In the genomic region with DNA sequence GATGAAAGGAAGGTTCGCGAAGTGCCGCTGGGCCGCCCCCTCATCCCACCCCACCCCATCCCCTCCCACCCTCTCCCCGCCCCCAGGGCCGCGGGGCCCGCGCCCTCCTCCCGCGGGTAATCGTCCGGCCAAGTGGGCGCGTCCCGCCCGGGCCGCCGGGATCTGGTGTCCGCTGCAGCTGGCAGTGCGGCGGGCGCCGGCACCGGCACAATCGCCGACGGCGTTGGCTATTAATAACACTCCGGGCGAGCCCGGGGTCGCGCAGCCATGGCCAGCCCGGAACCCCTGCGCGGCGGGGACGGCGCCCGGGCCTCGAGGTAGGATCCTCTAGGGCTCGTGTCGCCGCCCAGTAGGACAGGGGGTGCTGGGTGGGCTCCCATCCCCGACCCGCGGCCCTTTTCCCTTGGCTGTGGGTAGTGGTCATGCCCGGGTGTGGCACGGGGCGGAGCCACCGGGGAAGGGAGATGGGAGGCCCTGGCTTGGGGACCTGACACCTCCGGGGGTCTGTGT, we compare ENCODE assay signal across 8 mouse cellular contexts. TPM values are rescaled to one million over a fixed set of nuclear protein-coding genes. Genes with fewer than 3 reads are reported as not detected.
DNase-seq lines count a peak whose midpoint lies in the region; ATAC-seq and TF ChIP-seq lines count a peak whose summit lies in the region.

A gene (plus strand): TSS at position 146 of the 510 bp plus-strand sequence.

- no peak for TF ChIP-seq CTCF in lung, adult 2 months (IDR thresholded peaks at IDR 0.05; ENCODE audit: insufficient read depth, low read length)
- TF ChIP-seq CTCF in brain, embryonic 14.5 days (IDR thresholded peaks at IDR 0.05; ENCODE audit: borderline replicate concordance, extremely low read depth, insufficient read depth, insufficient read length), result no peak
- no peak for TF ChIP-seq CTCF in kidney, postnatal 0 days (IDR thresholded peaks at IDR 0.05; ENCODE audit: low read depth)
- no peak for TF ChIP-seq CTCF in midbrain, postnatal 0 days (IDR thresholded peaks at IDR 0.05)

- peak within 1 kb of the TSS; percentile 49 for H3K4me3 ChIP-seq in lung, adult 2 months (replicated peaks; ENCODE audit: extremely low read depth, low read depth, low read length)
- H3K4me3 ChIP-seq in kidney, postnatal 0 days (replicated peaks; ENCODE audit: low read depth, low read length), result peak within 1 kb of the TSS; percentile 52
- H3K4me3 ChIP-seq in midbrain, postnatal 0 days (ENCODE audit: low read depth, low read length), result peak within 1 kb of the TSS; percentile 52

- WGBS in lung, adult 2 months, result 2% methylated on average over 48 of the region's 53 CpGs
- WGBS in kidney, postnatal 0 days, result 1% methylated on average over 48 of the region's 53 CpGs
- 1% methylated on average over 35 of the region's 53 CpGs for WGBS in midbrain, postnatal 0 days

- TF ChIP-seq POLR2A in lung, adult 2 months (IDR thresholded peaks at IDR 0.05; ENCODE audit: borderline replicate concordance, extremely low read depth, low read depth, low read length), result no peak
- no peak for TF ChIP-seq POLR2A in brain, embryonic 14.5 days (IDR thresholded peaks at IDR 0.05; ENCODE audit: borderline replicate concordance, extremely low read depth, insufficient read depth, insufficient read length, poor library complexity, severe bottlenecking)

- 0 out of 2 replicates have a peak within 1 kb of the TSS, but pooled peaks have one; percentile 15 for H3K27ac ChIP-seq in kidney, postnatal 0 days
- H3K27ac ChIP-seq in midbrain, postnatal 0 days (ENCODE audit: low read depth, low read length), result no peak within 1 kb of the TSS

- ATAC-seq in kidney, postnatal 0 days (replicated peaks; ENCODE audit: low FRiP score, low read depth), result peak; percentile 61
- peak; percentile 58 for ATAC-seq in midbrain, postnatal 0 days (ENCODE audit: low FRiP score)

- peak within 1 kb of the TSS; percentile 54 for H3K9ac ChIP-seq in kidney, postnatal 0 days (ENCODE audit: low read depth, low read length)
- peak within 1 kb of the TSS; percentile 61 for H3K9ac ChIP-seq in midbrain, postnatal 0 days (replicated peaks; ENCODE audit: low read length, poor library complexity, severe bottlenecking)

- H3K36me3 ChIP-seq in kidney, postnatal 0 days (ENCODE audit: insufficient read depth, low read length), result no peaks in the 10 kb centered on the region
- no peaks in the 10 kb centered on the region for H3K36me3 ChIP-seq in midbrain, postnatal 0 days (ENCODE audit: insufficient read depth, low read length)

- DNase-seq in lung, adult 2 months, result no peak
- DNase-seq in lung, postnatal 25 days (ENCODE audit: low spot score), result no peak
- DNase-seq in brain, embryonic 14.5 days (ENCODE audit: low read depth), result peak; percentile 25
- peak; percentile 96 for DNase-seq in heart, adult 11 months
- DNase-seq in kidney, postnatal 0 days (ENCODE audit: low spot score), result no peak
- DNase-seq in midbrain, postnatal 0 days (ENCODE audit: low spot score), result no peak
- DNase-seq in thymus, postnatal 0 days (ENCODE audit: low spot score), result no peak
- no peak for DNase-seq in layer of hippocampus, postnatal 10 days (ENCODE audit: low spot score in 2 of 2)

- no peaks in the 10 kb centered on the region for H3K27me3 ChIP-seq in kidney, postnatal 0 days (ENCODE audit: insufficient read depth, low read length)
- H3K27me3 ChIP-seq in midbrain, postnatal 0 days (ENCODE audit: insufficient read depth, low read length), result peaks cover 4% of the 10 kb centered on the region; the same call in 1 of the 2 replicates

- H3K4me1 ChIP-seq in lung, adult 2 months (ENCODE audit: control insufficient read depth, insufficient read depth, low read length), result peaks cover 2% of the 10 kb centered on the region; the same call in 1 of the 2 replicates
- H3K4me1 ChIP-seq in kidney, postnatal 0 days (replicated peaks; ENCODE audit: insufficient read depth, low read length), result 0 out of 2 replicates have a peak, but pooled peaks cover 6% of the 10 kb centered on the region
- 0 out of 2 replicates have a peak, but pooled peaks cover 2% of the 10 kb centered on the region for H3K4me1 ChIP-seq in midbrain, postnatal 0 days (ENCODE audit: insufficient read depth, low read length)

- H3K4me2 ChIP-seq in kidney, postnatal 0 days (ENCODE audit: low read length), result peak within 1 kb of the TSS; percentile 98
- peak within 1 kb of the TSS; percentile 86 for H3K4me2 ChIP-seq in midbrain, postnatal 0 days (ENCODE audit: low read depth, low read length, poor library complexity, severe bottlenecking)

- H3K9me3 ChIP-seq in kidney, postnatal 0 days (replicated peaks; ENCODE audit: low read length), result no peaks in the 10 kb centered on the region
- H3K9me3 ChIP-seq in midbrain, postnatal 0 days (ENCODE audit: low read length), result no peaks in the 10 kb centered on the region

RNA-seq across cellular contexts. Expression of the gene that starts here (rescaled TPM):
- polyA plus RNA-seq in lung, adult 2 months (2012; rRNA removed), result 2.8 TPM in 2 replicates
- 0.44 and 1.1 TPM in 2 replicates for polyA plus RNA-seq in brain, embryonic 14.5 days (2012; rRNA removed)
- 0.63 and 0.78 TPM in 2 replicates for polyA plus RNA-seq in kidney, postnatal 0 days (2015; fragmentation: Nextera tagmentation; extraction: Ambion mirVana)
- total RNA-seq in midbrain, postnatal 0 days (2014; rRNA removed), result 2.1 and 2.6 TPM in 2 replicates
- 1.1 and 1.3 TPM in 2 replicates for polyA plus RNA-seq in midbrain, postnatal 0 days (2015; fragmentation: Nextera tagmentation; extraction: Ambion mirVana)
- 0.31 and 0.35 TPM in 2 replicates for polyA plus RNA-seq in thymus, postnatal 0 days (2015; fragmentation: Nextera tagmentation; extraction: Ambion mirVana)
- total RNA-seq in layer of hippocampus, postnatal 10 days (2021), result 1 to 10 TPM; 1.6 to 1.7 TPM

Comparison
In these comparisons a context has a peak if more than half of its experiments do, and no peak if none do; other contexts are left out.
1. Peak in ATAC-seq, H3K4me3 ChIP-seq, H3K27ac ChIP-seq, H3K9ac ChIP-seq and H3K4me2 ChIP-seq in kidney, postnatal 0 days; RNA of the gene not detected or under 1 TPM.
2. DNase-seq: peak in brain, embryonic 14.5 days (single experiment) and heart, adult 11 months (single experiment); none in lung, adult 2 months (single experiment), lung, postnatal 25 days (single experiment), kidney, postnatal 0 days (single experiment), midbrain, postnatal 0 days (single experiment), thymus, postnatal 0 days (single experiment) and layer of hippocampus, postnatal 10 days (0 of 2).
3. Peak in every context shown above with its lines, with median percentiles within 50 percentile points of each other: H3K4me3 ChIP-seq.